Mouse (Mus musculus): ENCODE data around the gene Sipa1l1. TPM values are rescaled to one million over a fixed set of nuclear protein-coding genes. Genes with fewer than 3 reads are reported as not detected.

The Sipa1l1 gene
- polyA plus RNA-seq, 1 experiment from 2014 or later, result 14.3 TPM

- Histone ChIP-seq H3K4me2 (replicated peaks) (no peak overlapping the region), H3K36me3 (no peaks in the 10 kb centered on the region; the same call in 1 of the 2 replicates), H3K4me3 (replicated peaks) (no peak overlapping the region), H3K9ac (replicated peaks) (no peak overlapping the region), H3K27me3 (no peaks in the 10 kb centered on the region), H3K4me1 (replicated peaks) (no peaks in the 10 kb centered on the region), H3K27ac (no peak overlapping the region), H3K9me3 (no peaks in the 10 kb centered on the region)
- ATAC-seq, result no peak
- 82% methylated on average over 4 of the region's 4 CpGs for WGBS
Observed at GRCm38 (mm10) chr12:82237946-82238345, 68.8 kb downstream of the Sipa1l1 start.

DNA sequence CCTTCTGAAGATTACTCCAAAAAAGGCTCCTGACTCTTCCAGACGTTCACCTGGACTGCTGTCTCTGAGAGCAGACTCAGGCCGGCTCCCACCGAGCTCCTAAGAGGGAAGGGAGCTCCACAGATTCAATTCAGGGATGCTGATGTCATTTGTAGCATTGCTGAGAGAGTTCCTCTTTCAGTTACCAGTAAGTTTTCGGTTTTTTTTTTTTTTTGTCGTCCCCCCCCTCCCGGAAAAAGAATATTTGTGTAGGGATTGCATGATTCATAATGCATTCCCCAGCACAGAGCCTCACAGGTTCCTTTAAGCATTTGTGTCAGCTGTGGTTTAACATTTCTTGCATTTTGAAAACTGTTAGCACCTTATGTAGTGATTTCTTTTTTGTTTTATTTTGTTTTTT, 71.6 kb downstream of the Sipa1l1 start:
- no peaks in the 10 kb centered on the region for H3K36me3 ChIP-seq
- no peak overlapping the region for H3K27ac ChIP-seq
- no peaks in the 10 kb centered on the region for H3K27me3 ChIP-seq
- WGBS, result 86% methylated on average over 6 of the region's 6 CpGs
- no peaks in the 10 kb centered on the region for H3K9me3 ChIP-seq
- ATAC-seq, result no peak
- H3K9ac ChIP-seq (replicated peaks), result no peak overlapping the region
- H3K4me2 ChIP-seq (replicated peaks), result no peak overlapping the region
- H3K4me1 ChIP-seq (replicated peaks), result no peaks in the 10 kb centered on the region
- no peak overlapping the region for H3K4me3 ChIP-seq (replicated peaks)

GRCm38 (mm10) chr12:82245219-82245618, 76.1 kb downstream of the Sipa1l1 start:
- ATAC-seq, result no peak
- H3K27ac ChIP-seq, result no peak overlapping the region
- H3K36me3 ChIP-seq, result no peaks in the 10 kb centered on the region
- H3K4me3 ChIP-seq (replicated peaks), result no peak overlapping the region
- no peaks in the 10 kb centered on the region for H3K4me1 ChIP-seq (replicated peaks)
- H3K9ac ChIP-seq (replicated peaks), result no peak overlapping the region
- H3K9me3 ChIP-seq, result no peaks in the 10 kb centered on the region
- no peak overlapping the region for H3K4me2 ChIP-seq (replicated peaks)
- 93% methylated on average over 6 of the region's 6 CpGs for WGBS
- no peaks in the 10 kb centered on the region for H3K27me3 ChIP-seq

- H3K4me3 ChIP-seq (replicated peaks), result no peak overlapping the region
- H3K27me3 ChIP-seq, result no peaks in the 10 kb centered on the region
- no peaks in the 10 kb centered on the region for H3K36me3 ChIP-seq
- H3K4me1 ChIP-seq (replicated peaks), result no peaks in the 10 kb centered on the region
- no peak for ATAC-seq
- WGBS, result 96% methylated on average over 3 of the region's 3 CpGs
- no peak overlapping the region for H3K4me2 ChIP-seq (replicated peaks)
- H3K9ac ChIP-seq (replicated peaks), result no peak overlapping the region
- no peaks in the 10 kb centered on the region for H3K9me3 ChIP-seq
- H3K27ac ChIP-seq, result no peak overlapping the region
Observed at GRCm38 (mm10) chr12:82246422-82246821, 77.3 kb downstream of the Sipa1l1 start.

- H3K9ac ChIP-seq (replicated peaks), result no peak overlapping the region
- no peak overlapping the region for H3K27ac ChIP-seq
- no peak overlapping the region for H3K4me3 ChIP-seq (replicated peaks)
- WGBS, result 95% methylated on average over 14 of the region's 14 CpGs
- no peaks in the 10 kb centered on the region for H3K36me3 ChIP-seq
- no peaks in the 10 kb centered on the region for H3K4me1 ChIP-seq (replicated peaks)
- H3K4me2 ChIP-seq (replicated peaks), result no peak overlapping the region
- no peaks in the 10 kb centered on the region for H3K27me3 ChIP-seq
- no peak for ATAC-seq
- H3K9me3 ChIP-seq, result no peaks in the 10 kb centered on the region
Observed at GRCm38 (mm10) chr12:82247371-82248258, 78.5 kb downstream of the Sipa1l1 start.

- 84% methylated on average over 3 of the region's 3 CpGs for WGBS
- H3K9ac ChIP-seq (replicated peaks), result no peak overlapping the region
- H3K4me3 ChIP-seq (replicated peaks), result no peak overlapping the region
- ATAC-seq, result no peak
- H3K36me3 ChIP-seq, result no peaks in the 10 kb centered on the region
- H3K27me3 ChIP-seq, result no peaks in the 10 kb centered on the region
- no peaks in the 10 kb centered on the region for H3K9me3 ChIP-seq
- H3K4me1 ChIP-seq (replicated peaks), result no peaks in the 10 kb centered on the region
- H3K27ac ChIP-seq, result no peak overlapping the region
- no peak overlapping the region for H3K4me2 ChIP-seq (replicated peaks)
Observed at GRCm38 (mm10) chr12:82248501-82248900, 79.4 kb downstream of the Sipa1l1 start.

DNA sequence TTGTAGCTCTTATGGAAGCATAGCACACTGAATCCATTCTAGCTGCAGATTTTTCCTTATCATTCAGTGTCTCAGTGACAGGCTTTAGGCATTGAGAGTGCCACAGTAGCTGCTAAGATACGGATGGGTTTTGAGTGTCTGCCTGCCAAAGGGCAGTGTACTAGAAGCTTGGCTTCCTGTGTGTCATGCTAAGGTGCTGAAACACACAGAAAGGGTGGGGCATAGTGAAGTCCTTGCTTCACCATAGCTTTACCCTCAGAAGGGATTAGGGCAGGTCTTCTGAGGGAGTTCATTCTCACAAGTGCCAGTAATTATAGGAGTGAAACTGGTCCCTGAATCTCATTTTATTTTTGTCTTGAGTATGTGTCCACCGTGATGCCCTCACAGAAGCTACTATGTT, 82.2 kb downstream of the Sipa1l1 start:
- H3K9me3 ChIP-seq, result no peaks in the 10 kb centered on the region
- ATAC-seq, result no peak
- 0 out of 2 replicates have a peak, but pooled peaks cover 3% of the 10 kb centered on the region for H3K4me1 ChIP-seq (replicated peaks)
- no peak overlapping the region for H3K4me3 ChIP-seq (replicated peaks)
- WGBS, result 84% methylated on average over 2 of the region's 2 CpGs
- no peak overlapping the region for H3K27ac ChIP-seq
- H3K9ac ChIP-seq (replicated peaks), result no peak overlapping the region
- H3K27me3 ChIP-seq, result no peaks in the 10 kb centered on the region
- no peak overlapping the region for H3K4me2 ChIP-seq (replicated peaks)
- H3K36me3 ChIP-seq, result no peaks in the 10 kb centered on the region

GRCm38 (mm10) chr12:82254076-82254475, 85.0 kb downstream of the Sipa1l1 start:
- Histone ChIP-seq H3K27ac (no peak overlapping the region), H3K27me3 (no peaks in the 10 kb centered on the region), H3K4me3 (replicated peaks) (no peak overlapping the region), H3K4me2 (replicated peaks) (no peak overlapping the region), H3K4me1 (replicated peaks) (0 out of 2 replicates have a peak, but pooled peaks cover 3% of the 10 kb centered on the region), H3K9me3 (no peaks in the 10 kb centered on the region), H3K36me3 (no peaks in the 10 kb centered on the region), H3K9ac (replicated peaks) (no peak overlapping the region)
- ATAC-seq, result no peak
- WGBS, result 92% methylated on average over 5 of the region's 5 CpGs

DNA sequence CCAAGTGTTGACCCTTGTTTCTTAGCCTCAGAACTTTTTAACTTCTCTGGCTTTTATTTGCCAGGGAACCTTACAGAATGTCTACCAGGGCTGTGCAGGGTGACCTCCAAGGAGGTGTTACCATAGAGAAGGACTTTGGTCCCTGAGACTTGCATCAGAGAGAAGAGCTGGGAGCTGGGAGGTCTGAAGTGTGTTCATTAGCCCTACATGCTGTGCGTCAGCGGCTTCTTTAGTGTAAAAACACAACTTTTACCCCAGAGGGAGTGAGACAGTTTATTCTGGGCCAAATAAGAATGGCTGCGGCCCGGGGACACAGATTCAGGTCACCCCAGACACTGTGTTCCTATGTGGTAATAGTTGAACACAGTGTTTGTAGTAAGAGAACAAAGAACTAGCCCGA, 86.9 kb downstream of the Sipa1l1 start:
- Histone ChIP-seq H3K9me3 (no peaks in the 10 kb centered on the region), H3K27ac (no peak overlapping the region), H3K4me3 (replicated peaks) (no peak overlapping the region), H3K4me1 (replicated peaks) (0 out of 2 replicates have a peak, but pooled peaks cover 3% of the 10 kb centered on the region), H3K9ac (replicated peaks) (no peak overlapping the region), H3K4me2 (replicated peaks) (no peak overlapping the region), H3K27me3 (no peaks in the 10 kb centered on the region), H3K36me3 (no peaks in the 10 kb centered on the region)
- ATAC-seq, result no peak
- 91% methylated on average over 5 of the region's 5 CpGs for WGBS

DNA sequence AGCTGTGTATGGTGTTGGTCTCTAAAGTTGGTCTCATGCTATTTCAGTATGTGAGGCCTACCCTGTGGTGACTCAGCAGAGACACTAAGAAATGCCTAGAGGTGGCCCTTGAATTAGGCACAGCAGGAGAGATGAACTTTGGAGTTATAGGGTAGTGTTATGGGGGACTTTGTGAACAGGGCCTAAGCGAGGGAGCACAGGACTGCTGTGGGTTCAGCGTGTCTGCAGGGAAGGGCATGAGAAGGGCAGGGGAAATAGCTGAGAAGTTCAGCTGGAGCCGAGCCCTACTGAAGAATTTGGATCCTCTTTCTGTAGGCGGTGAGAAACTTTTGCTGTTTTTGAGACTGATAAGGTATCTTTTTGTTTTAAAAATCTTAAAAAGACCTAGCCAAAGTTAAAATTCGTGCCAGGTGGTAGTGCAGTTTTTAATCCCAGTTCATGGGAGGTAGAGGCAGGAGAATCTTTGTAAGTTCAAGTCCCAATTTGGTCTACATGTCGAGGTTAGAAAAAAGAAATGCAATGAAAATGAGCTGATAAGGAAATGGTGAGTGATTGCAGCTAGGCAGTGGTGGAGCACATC, 87.9 kb downstream of the Sipa1l1 start:
- 94% methylated on average over 6 of the region's 6 CpGs for WGBS
- H3K4me1 ChIP-seq (replicated peaks), result 0 out of 2 replicates have a peak, but pooled peaks cover 3% of the 10 kb centered on the region
- no peaks in the 10 kb centered on the region for H3K9me3 ChIP-seq
- no peak overlapping the region for H3K4me2 ChIP-seq (replicated peaks)
- no peak overlapping the region for H3K27ac ChIP-seq
- no peak overlapping the region for H3K9ac ChIP-seq (replicated peaks)
- no peaks in the 10 kb centered on the region for H3K36me3 ChIP-seq
- no peak overlapping the region for H3K4me3 ChIP-seq (replicated peaks)
- no peak for ATAC-seq
- no peaks in the 10 kb centered on the region for H3K27me3 ChIP-seq

GRCm38 (mm10) chr12:82257994-82258785, 89.1 kb downstream of the Sipa1l1 start:
- no peaks in the 10 kb centered on the region for H3K9me3 ChIP-seq
- WGBS, result 94% methylated on average over 6 of the region's 6 CpGs

DNA sequence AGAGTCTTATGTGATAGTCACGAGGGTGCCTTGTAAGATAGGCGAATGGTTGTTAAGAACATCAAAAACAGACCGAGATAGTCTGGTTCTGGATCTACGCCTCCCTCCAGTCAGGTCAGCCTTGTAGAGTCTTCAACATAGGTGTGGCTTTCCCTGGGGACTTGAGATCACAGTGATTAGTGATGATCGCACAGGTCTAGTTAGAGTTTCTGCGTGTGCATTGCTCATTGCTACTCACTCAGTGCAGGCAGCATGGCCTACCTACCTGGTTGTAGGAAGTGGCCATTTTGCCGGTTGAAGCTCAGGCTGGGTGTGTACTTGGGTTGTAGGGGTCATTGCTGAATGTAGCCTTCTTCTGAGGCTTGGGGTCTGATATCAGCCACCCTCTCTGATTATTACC, 94.3 kb downstream of the Sipa1l1 start:
- H3K9me3 ChIP-seq, result no peaks in the 10 kb centered on the region
- no peak overlapping the region for H3K9ac ChIP-seq (replicated peaks)
- no peak for ATAC-seq
- H3K4me2 ChIP-seq (replicated peaks), result no peak overlapping the region
- WGBS, result 95% methylated on average over 7 of the region's 7 CpGs
- H3K27me3 ChIP-seq, result no peaks in the 10 kb centered on the region
- H3K27ac ChIP-seq, result no peak overlapping the region
- no peak overlapping the region for H3K4me3 ChIP-seq (replicated peaks)
- H3K36me3 ChIP-seq, result no peaks in the 10 kb centered on the region
- H3K4me1 ChIP-seq (replicated peaks), result no peaks in the 10 kb centered on the region

More at GRCm38 (mm10) chr12:82257994-82258785, 89.1 kb downstream of the Sipa1l1 start:
- ATAC-seq, result no peak
- Histone ChIP-seq H3K9ac (replicated peaks) (no peak overlapping the region), H3K4me2 (replicated peaks) (no peak overlapping the region), H3K4me3 (replicated peaks) (no peak overlapping the region), H3K27ac (no peak overlapping the region), H3K4me1 (replicated peaks) (0 out of 2 replicates have a peak, but pooled peaks cover 3% of the 10 kb centered on the region), H3K27me3 (no peaks in the 10 kb centered on the region), H3K36me3 (no peaks in the 10 kb centered on the region)
